Mouse (Mus musculus): Measurements from ENCODE around the gene Slx. TPM values are rescaled to one million over a fixed set of nuclear protein-coding genes. Genes with fewer than 3 reads are reported as not detected.
"Not testable (repeated sequence)": the region's sequence is repeated elsewhere in the genome, so short reads cannot be mapped to it uniquely, and the experiment has no call there.

Gene Slx
- total RNA-seq (2021), result not detected
- long read RNA-seq, experiment 1, result 0 reads
- long read RNA-seq, experiment 2, result 0 reads

- DNase-seq (ENCODE audit: low spot score in 2 of 2), result not testable (repeated sequence)
Measured at GRCm38 (mm10) chrX:26545465-26545864, at the start of gene Slx. Gene Slx, minus strand, starts transcription at chrX:26545565.

Small RNA genes lying within 50 kb of the gene (microRNA-seq; reads per million reads assigned to microRNA genes)
- gene Gm27341, result 0 reads per million in 2 experiments

Other genes with a start within 250 kb of the Slx start
- not detected for gene Gm2030, start 235.5 kb downstream of the Slx start, total RNA-seq (2021)
- not detected for gene Gm14525, start 157.1 kb upstream of the Slx start, total RNA-seq (2021)

Measured in left cerebral cortex, adult 18-20 months (tissue).